Mouse (Mus musculus): Measurements from ENCODE around the gene Gm28047. TPM values are rescaled to one million over a fixed set of nuclear protein-coding genes. Genes with fewer than 3 reads are reported as not detected.

Gene Gm28047
- total RNA-seq, 2 experiments from 2014 or later = 1.7 to 3.2 TPM

GRCm38 (mm10) chr15:102501084-102501814, 123.6 kb downstream of the Gm28047 start:
- DNase-seq (ENCODE audit: low spot score in 2 of 2) = no peak

GRCm38 (mm10) chr15:102500479-102500878, 124.4 kb downstream of the Gm28047 start:
- DNase-seq (ENCODE audit: low spot score in 2 of 2) = no peak

GRCm38 (mm10) chr15:102499851-102500250, 125.0 kb downstream of the Gm28047 start:
- DNase-seq (ENCODE audit: low spot score in 2 of 2) = no peak

- DNase-seq (ENCODE audit: low spot score in 2 of 2) = no peak
Measured at GRCm38 (mm10) chr15:102499370-102499769, 125.5 kb downstream of the Gm28047 start.

- DNase-seq (ENCODE audit: low spot score in 2 of 2) = no peak
Measured at GRCm38 (mm10) chr15:102498322-102498721, 126.5 kb downstream of the Gm28047 start.

- no peak for DNase-seq (ENCODE audit: low spot score in 2 of 2)
Measured at GRCm38 (mm10) chr15:102487664-102488063, 137.2 kb downstream of the Gm28047 start.

- no peak for DNase-seq (ENCODE audit: low spot score in 2 of 2)
Measured at GRCm38 (mm10) chr15:102485853-102486252, 139.0 kb downstream of the Gm28047 start.

GRCm38 (mm10) chr15:102483136-102483535, 141.7 kb downstream of the Gm28047 start:
- no peak for DNase-seq (ENCODE audit: low spot score in 2 of 2)

- no peak for DNase-seq (ENCODE audit: low spot score in 2 of 2)
Measured at GRCm38 (mm10) chr15:102474520-102474919, 150.3 kb downstream of the Gm28047 start.

Small RNA genes within 50 kb of the gene (microRNA-seq; reads per million reads assigned to microRNA genes)
- gene Mir688 (ENCODE audit: borderline number of aligned reads in 2 of 2) = 0 reads per million in 2 experiments

Other genes starting within 250 kb of the Gm28047 start
- gene Sp1, start 218.9 kb downstream of the Gm28047 start, total RNA-seq (2021) = 10 to 100 TPM; 61.1 to 62.1 TPM
- gene Amhr2, start 179.7 kb downstream of the Gm28047 start, total RNA-seq (2021) = 1 to 10 TPM; 1.5 to 2.0 TPM
- 100 to 1,000 TPM in 1 of 2 experiments, 10 to 100 TPM in 1; 86.2 to 148 TPM for gene Prr13, start 166.0 kb downstream of the Gm28047 start, total RNA-seq (2021)
- 100 to 1,000 TPM; 628 to 756 TPM for gene Pcbp2, start 154.5 kb downstream of the Gm28047 start, total RNA-seq (2021)
- gene Gm10337, start 121.3 kb downstream of the Gm28047 start, total RNA-seq (2021) = not detected
- gene Map3k12, start 108.0 kb downstream of the Gm28047 start, total RNA-seq (2021) = 1 to 10 TPM; 5.8 to 7.6 TPM
- 10 to 100 TPM; 35.5 to 36.1 TPM for gene Tarbp2, start 106.9 kb downstream of the Gm28047 start, total RNA-seq (2021)
- gene Npff, start 100.1 kb downstream of the Gm28047 start, total RNA-seq (2021) = 1 to 10 TPM; 1.8 to 1.9 TPM
- 10 to 100 TPM; 58.9 to 62.1 TPM for gene Atf7, start 397 bp upstream of the Gm28047 start, total RNA-seq (2021)
- gene Atp5g2, start 47.3 kb upstream of the Gm28047 start, total RNA-seq (2021) = 10 to 100 TPM; 18.3 to 19.4 TPM
- 100 to 1,000 TPM in 1 of 2 experiments, 10 to 100 TPM in 1; 95.4 to 106 TPM for gene Calcoco1, start 97.1 kb upstream of the Gm28047 start, total RNA-seq (2021)

Measured in adrenal gland, adult 18-20 months (tissue).